Mouse (Mus musculus): Measurements from ENCODE around the gene 4932414N04Rik. TPM values are rescaled to one million over a fixed set of nuclear protein-coding genes. Genes with fewer than 3 reads are reported as not detected.
"Not testable (repeated sequence)": the region's sequence is repeated elsewhere in the genome, so short reads cannot be mapped to it uniquely, and the experiment has no call there.

Gene 4932414N04Rik
- polyA plus RNA-seq, 1 experiment from 2014 or later: not detected

DNA sequence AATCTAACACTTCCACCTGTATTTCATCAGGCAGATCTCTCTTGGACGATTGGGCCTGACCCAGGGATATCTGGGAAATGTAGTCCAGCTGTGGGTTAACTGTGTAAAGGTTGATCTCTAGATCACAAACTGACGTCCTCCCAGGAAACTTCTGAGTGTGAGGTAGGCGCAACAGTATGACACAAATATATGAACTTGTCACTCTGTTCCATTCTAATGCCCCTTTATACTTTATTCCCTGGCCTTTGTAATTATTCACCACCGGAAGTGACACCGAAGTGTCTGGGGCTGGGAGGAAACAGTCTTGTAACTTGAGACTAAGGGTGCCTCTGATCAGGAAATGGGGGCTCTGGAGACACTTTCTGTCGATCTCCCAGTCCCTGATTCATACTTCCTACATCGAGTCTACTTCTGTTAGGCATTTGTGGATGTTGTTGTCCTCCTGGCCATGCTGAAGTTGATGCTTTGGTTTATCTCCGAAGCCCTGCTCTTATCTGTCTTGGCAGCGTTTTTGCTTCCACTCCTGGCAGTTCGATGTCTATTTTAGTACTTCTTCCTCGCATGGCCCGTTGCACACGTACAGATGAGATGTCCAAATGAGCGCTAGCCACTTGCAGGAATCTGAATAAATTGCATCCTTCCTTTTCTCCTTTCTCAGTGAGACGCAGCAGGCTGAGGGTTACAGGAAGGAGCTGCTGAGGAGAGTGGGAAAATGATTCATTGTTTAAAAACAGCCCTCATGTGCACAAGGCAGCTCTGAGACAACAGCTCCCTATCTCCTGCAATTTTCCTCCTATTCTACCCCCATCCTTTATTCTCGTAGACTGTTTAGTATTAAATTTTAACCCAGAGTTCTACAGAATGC, 126.2 kb downstream of the 4932414N04Rik start:
- H3K36me3 ChIP-seq (replicated peaks; ENCODE audit: control insufficient read depth, insufficient read depth): no peaks in the 10 kb centered on the region
- peak overlapping the region; percentile 15 for H3K4me2 ChIP-seq (replicated peaks)
- ATAC-seq (ENCODE audit: low FRiP score) (no peak), DNase-seq (ENCODE audit: low spot score) (no peak)
- no peaks in the 10 kb centered on the region for H3K4me1 ChIP-seq (replicated peaks; ENCODE audit: control insufficient read depth, insufficient read depth, low read length)
- H3K27me3 ChIP-seq (ENCODE audit: control insufficient read depth, insufficient read depth, low read length): no peaks in the 10 kb centered on the region
- no peaks in the 10 kb centered on the region for H3K9me3 ChIP-seq (ENCODE audit: control insufficient read depth, low read length)
- H3K4me3 ChIP-seq (replicated peaks; ENCODE audit: low read length): no peak overlapping the region
- WGBS: 50% methylated on average over 16 of the region's 16 CpGs
- no peak overlapping the region for H3K27ac ChIP-seq
- H3K9ac ChIP-seq: peak overlapping the region; percentile 10; the same call in 1 of the 2 replicates

DNA sequence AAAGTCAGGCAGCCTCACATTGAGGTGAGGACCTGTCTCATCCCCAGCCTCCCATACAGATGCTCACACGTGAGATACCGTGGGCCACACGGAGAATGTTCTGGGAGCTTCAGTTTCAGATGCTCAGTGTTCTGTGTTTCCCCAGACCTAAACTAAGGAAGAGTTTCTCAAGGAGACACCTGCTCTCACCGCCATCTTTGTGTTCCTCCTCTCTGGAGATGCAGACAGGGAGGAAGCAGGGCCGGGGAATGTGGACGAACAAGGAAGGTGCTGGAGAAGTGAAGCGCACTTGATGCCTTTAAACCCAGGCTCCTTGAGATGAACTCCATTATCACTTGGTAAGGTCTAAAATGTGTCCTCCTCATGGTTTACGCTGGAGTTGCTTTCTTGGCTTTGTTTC, 127.4 kb downstream of the 4932414N04Rik start:
- not testable (repeated sequence) for DNase-seq (ENCODE audit: low spot score); H3K9ac ChIP-seq; H3K9me3 ChIP-seq (ENCODE audit: control insufficient read depth, low read length); ATAC-seq (ENCODE audit: low FRiP score); H3K27ac ChIP-seq; H3K4me3 ChIP-seq (replicated peaks; ENCODE audit: low read length); H3K36me3 ChIP-seq (replicated peaks; ENCODE audit: control insufficient read depth, insufficient read depth); H3K4me1 ChIP-seq (replicated peaks; ENCODE audit: control insufficient read depth, insufficient read depth, low read length); H3K4me2 ChIP-seq (replicated peaks); H3K27me3 ChIP-seq (ENCODE audit: control insufficient read depth, insufficient read depth, low read length)
- 94% methylated on average over 8 of the region's 8 CpGs for WGBS

DNA sequence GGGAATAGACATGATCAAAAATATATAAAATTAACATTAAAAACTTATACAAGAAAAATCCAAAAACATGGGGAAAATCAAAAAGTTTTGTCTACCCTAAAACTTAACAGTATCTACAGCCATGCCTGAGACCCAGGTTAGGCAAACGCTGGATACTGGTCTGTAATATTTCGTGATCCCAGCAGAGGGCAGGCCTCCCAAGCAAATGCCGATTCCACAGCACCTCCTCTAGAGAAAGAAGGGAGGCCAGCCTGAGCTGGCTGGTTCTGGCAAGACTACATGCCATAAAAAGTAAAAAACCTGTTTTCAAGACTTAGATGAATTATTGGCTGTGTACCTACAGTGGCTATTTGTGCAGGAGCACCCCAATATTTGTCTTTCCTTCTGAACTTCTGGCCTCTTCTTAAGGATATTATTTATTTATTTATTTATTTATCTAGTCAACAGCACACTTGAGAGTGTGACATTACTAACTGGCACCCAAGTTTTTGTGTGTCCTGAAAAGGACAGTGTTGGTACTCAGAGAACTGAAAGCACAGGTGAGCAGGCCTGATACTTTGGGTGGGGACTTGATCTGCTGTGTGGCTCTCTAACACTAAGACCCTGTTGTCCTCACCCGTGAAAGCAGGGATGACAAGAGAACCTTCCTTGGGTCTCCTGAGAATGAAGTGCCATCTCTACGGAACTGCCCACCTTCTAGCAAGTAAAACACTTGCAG, 128.6 kb downstream of the 4932414N04Rik start:
- Histone ChIP-seq H3K9me3 (ENCODE audit: control insufficient read depth, low read length) (no peaks in the 10 kb centered on the region), H3K27ac (no peak overlapping the region), H3K27me3 (ENCODE audit: control insufficient read depth, insufficient read depth, low read length) (no peaks in the 10 kb centered on the region), H3K36me3 (replicated peaks; ENCODE audit: control insufficient read depth, insufficient read depth) (no peaks in the 10 kb centered on the region), H3K9ac (no peak overlapping the region), H3K4me2 (replicated peaks) (no peak overlapping the region), H3K4me1 (replicated peaks; ENCODE audit: control insufficient read depth, insufficient read depth, low read length) (no peaks in the 10 kb centered on the region), H3K4me3 (replicated peaks; ENCODE audit: low read length) (no peak overlapping the region)
- ATAC-seq (ENCODE audit: low FRiP score) (peak; percentile 89), DNase-seq (ENCODE audit: low spot score) (peak; percentile 88)
- WGBS: 38% methylated on average over 5 of the region's 5 CpGs

DNA sequence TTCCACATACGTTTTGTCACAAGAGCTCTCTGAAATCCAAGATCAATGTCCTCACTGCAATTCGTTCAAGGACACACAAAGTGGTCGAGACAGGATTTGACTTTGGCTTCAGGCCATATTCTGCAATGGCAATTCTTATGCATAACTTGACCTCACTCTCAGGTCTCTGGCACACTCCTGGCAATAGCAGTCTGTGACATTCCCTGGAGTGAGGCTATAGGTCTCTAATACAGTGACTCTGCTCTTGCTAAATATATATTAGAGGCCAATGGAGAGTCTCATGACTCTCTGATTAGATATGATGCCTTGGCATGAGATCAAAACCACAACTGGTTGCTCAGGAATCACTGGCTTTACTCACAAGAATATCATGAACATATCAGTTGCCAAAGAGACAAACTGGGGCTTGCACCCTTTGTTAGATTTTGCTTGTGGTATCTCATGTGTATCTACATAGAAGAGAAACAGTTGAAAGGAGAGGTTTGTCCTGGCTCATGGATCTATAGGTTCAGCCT, 130.9 kb downstream of the 4932414N04Rik start:
- ATAC-seq (ENCODE audit: low FRiP score) (no peak), DNase-seq (ENCODE audit: low spot score) (no peak)
- no peaks in the 10 kb centered on the region for H3K4me1 ChIP-seq (replicated peaks; ENCODE audit: control insufficient read depth, insufficient read depth, low read length)
- WGBS: 64% methylated on average over 3 of the region's 3 CpGs
- no peak overlapping the region for H3K4me2 ChIP-seq (replicated peaks)
- H3K9ac ChIP-seq: no peak overlapping the region
- H3K36me3 ChIP-seq (replicated peaks; ENCODE audit: control insufficient read depth, insufficient read depth): no peaks in the 10 kb centered on the region
- no peak overlapping the region for H3K4me3 ChIP-seq (replicated peaks; ENCODE audit: low read length)
- H3K27me3 ChIP-seq (ENCODE audit: control insufficient read depth, insufficient read depth, low read length): no peaks in the 10 kb centered on the region
- H3K27ac ChIP-seq: no peak overlapping the region
- H3K9me3 ChIP-seq (ENCODE audit: control insufficient read depth, low read length): no peaks in the 10 kb centered on the region

DNA sequence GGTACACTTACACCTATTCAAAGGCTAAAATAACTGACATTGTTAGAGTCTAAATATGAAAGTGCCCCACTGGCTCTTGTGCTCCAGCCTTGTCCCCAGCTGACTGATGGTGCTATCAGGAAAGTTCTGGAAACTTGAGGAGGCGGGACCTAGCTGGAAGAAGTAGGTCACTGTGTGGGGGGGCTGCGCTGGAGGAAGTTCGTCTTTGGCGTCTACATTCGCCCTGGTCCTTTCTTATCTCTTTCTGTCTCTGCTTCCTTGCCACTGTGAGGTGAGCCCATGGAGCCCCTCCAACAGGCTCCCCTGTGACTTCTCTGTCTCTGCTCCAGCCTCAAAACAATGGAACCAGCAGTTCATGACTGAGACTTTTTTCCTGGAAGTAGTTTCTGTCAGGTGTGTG, 136.0 kb downstream of the 4932414N04Rik start:
- 79% methylated on average over 5 of the region's 5 CpGs for WGBS
- no peaks in the 10 kb centered on the region for H3K9me3 ChIP-seq (ENCODE audit: control insufficient read depth, low read length)
- no peak overlapping the region for H3K9ac ChIP-seq
- H3K36me3 ChIP-seq (replicated peaks; ENCODE audit: control insufficient read depth, insufficient read depth): no peaks in the 10 kb centered on the region
- peaks cover 8% of the 10 kb centered on the region for H3K4me1 ChIP-seq (replicated peaks; ENCODE audit: control insufficient read depth, insufficient read depth, low read length)
- no peaks in the 10 kb centered on the region for H3K27me3 ChIP-seq (ENCODE audit: control insufficient read depth, insufficient read depth, low read length)
- ATAC-seq (ENCODE audit: low FRiP score): no peak
- DNase-seq (ENCODE audit: low spot score): no peak
- H3K4me3 ChIP-seq (replicated peaks; ENCODE audit: low read length): no peak overlapping the region
- no peak overlapping the region for H3K27ac ChIP-seq
- no peak overlapping the region for H3K4me2 ChIP-seq (replicated peaks)

DNA sequence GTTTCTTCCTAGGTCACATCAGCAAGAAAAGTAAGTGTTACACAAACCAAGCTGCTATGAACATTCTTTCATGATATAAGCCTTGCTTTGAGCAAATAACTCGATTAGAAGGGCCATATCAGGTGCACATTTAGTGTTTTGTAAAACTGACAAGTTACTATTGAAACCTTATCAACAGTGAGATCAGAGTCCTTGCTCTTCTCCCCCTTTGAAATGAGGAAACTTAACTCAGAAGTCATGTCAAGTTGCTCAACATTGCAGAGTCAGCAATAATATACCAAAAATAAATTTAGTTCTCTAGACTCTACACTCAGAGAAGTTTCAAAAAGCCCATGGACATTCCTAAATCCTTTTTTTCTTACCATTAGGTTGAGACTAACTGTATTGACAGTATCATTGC, 137.2 kb downstream of the 4932414N04Rik start:
- Histone ChIP-seq H3K9ac (no peak overlapping the region), H3K27ac (no peak overlapping the region), H3K4me3 (replicated peaks; ENCODE audit: low read length) (no peak overlapping the region), H3K9me3 (ENCODE audit: control insufficient read depth, low read length) (no peaks in the 10 kb centered on the region), H3K27me3 (ENCODE audit: control insufficient read depth, insufficient read depth, low read length) (no peaks in the 10 kb centered on the region), H3K4me2 (replicated peaks) (no peak overlapping the region), H3K36me3 (replicated peaks; ENCODE audit: control insufficient read depth, insufficient read depth) (no peaks in the 10 kb centered on the region), H3K4me1 (replicated peaks; ENCODE audit: control insufficient read depth, insufficient read depth, low read length) (peaks cover 8% of the 10 kb centered on the region)
- ATAC-seq (ENCODE audit: low FRiP score): no peak
- DNase-seq (ENCODE audit: low spot score): no peak
- 88% methylated on average over 1 of the region's 1 CpGs for WGBS

DNA sequence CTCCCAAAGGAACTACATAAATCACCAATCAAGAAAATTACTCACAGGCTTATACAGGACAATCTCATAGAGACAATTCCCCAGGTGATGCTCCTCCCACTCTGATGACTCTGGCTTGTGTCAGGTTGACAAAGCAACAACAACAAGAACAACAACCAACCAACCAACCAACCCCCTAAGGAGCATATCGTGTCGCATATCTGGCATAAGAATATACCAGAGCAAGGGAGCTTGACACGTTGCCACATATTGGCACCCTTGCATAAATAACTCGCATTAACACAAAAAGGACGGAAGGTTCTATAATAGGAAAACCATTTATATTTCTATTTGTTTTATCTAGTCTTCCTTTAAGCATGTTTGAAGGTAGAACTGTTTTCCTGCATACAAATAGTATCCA, 137.9 kb downstream of the 4932414N04Rik start:
- H3K36me3 ChIP-seq (replicated peaks; ENCODE audit: control insufficient read depth, insufficient read depth): no peaks in the 10 kb centered on the region
- H3K9ac ChIP-seq: no peak overlapping the region
- no peak overlapping the region for H3K4me3 ChIP-seq (replicated peaks; ENCODE audit: low read length)
- H3K27ac ChIP-seq: no peak overlapping the region
- H3K9me3 ChIP-seq (ENCODE audit: control insufficient read depth, low read length): no peaks in the 10 kb centered on the region
- H3K27me3 ChIP-seq (ENCODE audit: control insufficient read depth, insufficient read depth, low read length): no peaks in the 10 kb centered on the region
- 65% methylated on average over 5 of the region's 5 CpGs for WGBS
- ATAC-seq (ENCODE audit: low FRiP score) (no peak), DNase-seq (ENCODE audit: low spot score) (no peak)
- H3K4me2 ChIP-seq (replicated peaks): peak overlapping the region; percentile 27; the same call in 1 of the 2 replicates
- peaks cover 8% of the 10 kb centered on the region for H3K4me1 ChIP-seq (replicated peaks; ENCODE audit: control insufficient read depth, insufficient read depth, low read length)

DNA sequence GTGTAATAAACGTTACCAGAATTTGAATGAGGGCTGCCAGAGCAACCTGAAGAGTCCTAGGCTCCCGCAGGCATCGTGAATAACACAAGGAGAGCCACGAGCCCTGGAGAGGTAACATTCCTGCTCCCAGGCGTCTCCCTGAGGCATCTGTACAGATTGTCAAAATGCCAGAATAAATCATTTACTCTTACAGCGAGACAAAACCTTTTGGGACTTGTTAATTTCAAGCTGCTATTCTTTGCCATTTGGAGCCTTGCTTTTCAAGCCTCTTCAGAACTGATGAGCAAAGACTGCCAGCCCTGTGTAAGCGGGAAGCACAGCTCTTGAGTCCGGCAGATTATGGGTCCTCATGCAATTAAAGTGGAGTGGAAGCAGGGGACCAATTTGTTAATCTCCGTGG, 138.3 kb downstream of the 4932414N04Rik start:
- Histone ChIP-seq H3K27me3 (ENCODE audit: control insufficient read depth, insufficient read depth, low read length) (no peaks in the 10 kb centered on the region), H3K27ac (peak overlapping the region; percentile 56), H3K9me3 (ENCODE audit: control insufficient read depth, low read length) (no peaks in the 10 kb centered on the region), H3K9ac (no peak overlapping the region), H3K4me2 (replicated peaks) (peak overlapping the region; percentile 27), H3K4me1 (replicated peaks; ENCODE audit: control insufficient read depth, insufficient read depth, low read length) (peaks cover 8% of the 10 kb centered on the region), H3K4me3 (replicated peaks; ENCODE audit: low read length) (no peak overlapping the region), H3K36me3 (replicated peaks; ENCODE audit: control insufficient read depth, insufficient read depth) (no peaks in the 10 kb centered on the region)
- ATAC-seq (ENCODE audit: low FRiP score): peak; percentile 76; the same call in 1 of the 2 replicates
- peak; percentile 44 for DNase-seq (ENCODE audit: low spot score)
- 16% methylated on average over 9 of the region's 9 CpGs for WGBS

DNA sequence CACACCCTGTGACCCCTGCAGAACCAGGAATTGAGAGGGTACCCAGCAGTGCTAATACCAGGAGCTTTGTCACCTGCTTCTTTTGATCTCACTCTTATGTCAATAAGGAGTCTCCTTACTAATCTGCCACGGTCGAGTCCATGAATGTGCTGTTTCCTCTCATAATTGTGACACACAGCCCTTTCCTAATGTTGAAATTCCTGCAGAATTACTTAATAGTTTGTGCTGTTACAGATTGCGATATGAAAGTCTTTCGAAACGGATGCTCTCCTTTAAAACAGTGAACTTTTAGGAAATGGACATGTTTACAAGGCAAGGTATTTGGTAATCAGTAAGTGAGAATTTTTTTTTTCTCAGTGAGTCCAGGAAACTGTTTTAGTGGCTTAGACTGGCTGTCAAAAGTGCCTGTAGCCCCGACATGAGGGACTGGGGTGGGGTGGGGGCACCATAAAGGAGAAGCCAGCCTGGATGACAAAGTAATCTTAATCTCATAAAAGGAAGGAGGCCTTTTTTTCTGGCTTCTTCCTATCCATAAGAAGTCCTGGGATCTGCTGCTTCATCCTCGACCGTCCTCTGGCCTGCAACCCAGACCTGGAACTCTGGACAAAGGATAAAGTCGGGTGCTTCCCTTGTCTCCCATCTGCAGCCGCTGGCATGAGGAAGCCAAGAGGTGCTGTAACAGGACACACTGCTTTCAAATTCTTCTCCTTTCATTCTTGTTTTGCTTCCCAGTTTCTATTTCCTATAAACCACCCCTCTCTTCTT, 139.9 kb downstream of the 4932414N04Rik start:
- ATAC-seq (ENCODE audit: low FRiP score) (no peak), DNase-seq (ENCODE audit: low spot score) (no peak)
- WGBS: 80% methylated on average over 10 of the region's 10 CpGs
- H3K27me3 ChIP-seq (ENCODE audit: control insufficient read depth, insufficient read depth, low read length): no peaks in the 10 kb centered on the region
- no peak overlapping the region for H3K9ac ChIP-seq
- peaks cover 14% of the 10 kb centered on the region for H3K4me1 ChIP-seq (replicated peaks; ENCODE audit: control insufficient read depth, insufficient read depth, low read length)
- H3K4me3 ChIP-seq (replicated peaks; ENCODE audit: low read length): no peak overlapping the region
- H3K27ac ChIP-seq: no peak overlapping the region
- no peak overlapping the region for H3K4me2 ChIP-seq (replicated peaks)
- H3K9me3 ChIP-seq (ENCODE audit: control insufficient read depth, low read length): no peaks in the 10 kb centered on the region
- no peaks in the 10 kb centered on the region for H3K36me3 ChIP-seq (replicated peaks; ENCODE audit: control insufficient read depth, insufficient read depth)
